Mouse (Mus musculus) mesoderm, embryonic 11.5 days (tissue): Measurements from ENCODE around the gene Alg14.

Source experiments
- DNase-seq: peaks from one replicate; pipeline ENCODE4 v3.0.0-alpha.2; 2012; ENCODE audit warnings: low read depth, low spot score

Gene Alg14

GRCm38 (mm10) chr3:121277557-121277956, 14.0 kb upstream of the Alg14 start:
- DNase-seq: no peak

- DNase-seq: no peak
These were observed 11.9 kb upstream of the Alg14 start for GRCm38 (mm10) chr3:121279679-121280078.

- DNase-seq: no peak
These were observed 8.6 kb upstream of the Alg14 start, which contains the start of gene Tmem56 for GRCm38 (mm10) chr3:121282998-121283397. Gene Tmem56 (minus strand): TSS chr3:121283098.

- DNase-seq: no peak
These were observed 6.4 kb upstream of the Alg14 start for GRCm38 (mm10) chr3:121285219-121285618.

- DNase-seq: no peak
These were observed 4.4 kb upstream of the Alg14 start for GRCm38 (mm10) chr3:121287151-121287550.

- DNase-seq: no peak
These were observed 892 bp upstream of the Alg14 start for GRCm38 (mm10) chr3:121290681-121291080.

GRCm38 (mm10) chr3:121291225-121291559, 381 bp upstream of the Alg14 start:
- DNase-seq: no peak

GRCm38 (mm10) chr3:121294200-121294599, 2.6 kb downstream of the Alg14 start:
- DNase-seq: no peak

GRCm38 (mm10) chr3:121306641-121307040, 15.1 kb downstream of the Alg14 start:
- DNase-seq: peak; percentile 16

- DNase-seq: peak; percentile 88
These were observed 16.1 kb downstream of the Alg14 start for GRCm38 (mm10) chr3:121307532-121308234.

- no peak for DNase-seq
These were observed 17.4 kb downstream of the Alg14 start for GRCm38 (mm10) chr3:121308935-121309334.

GRCm38 (mm10) chr3:121309429-121309828, 17.9 kb downstream of the Alg14 start:
- no peak for DNase-seq

GRCm38 (mm10) chr3:121309896-121310714, 18.5 kb downstream of the Alg14 start:
- DNase-seq: no peak

- DNase-seq: no peak
These were observed 20.9 kb downstream of the Alg14 start for GRCm38 (mm10) chr3:121312426-121312825.

GRCm38 (mm10) chr3:121312979-121313378, 21.4 kb downstream of the Alg14 start:
- no peak for DNase-seq

- no peak for DNase-seq
These were observed 22.6 kb downstream of the Alg14 start for GRCm38 (mm10) chr3:121314149-121314548.

- no peak for DNase-seq
These were observed 23.9 kb downstream of the Alg14 start for GRCm38 (mm10) chr3:121315498-121315897.

- no peak for DNase-seq
These were observed 28.3 kb downstream of the Alg14 start for GRCm38 (mm10) chr3:121319906-121320305.

- no peak for DNase-seq
These were observed 29.3 kb downstream of the Alg14 start for GRCm38 (mm10) chr3:121320896-121321295.

GRCm38 (mm10) chr3:121323371-121323770, 31.8 kb downstream of the Alg14 start:
- DNase-seq: no peak

GRCm38 (mm10) chr3:121327406-121327805, 35.8 kb downstream of the Alg14 start:
- DNase-seq: no peak

- no peak for DNase-seq
These were observed 38.1 kb downstream of the Alg14 start for GRCm38 (mm10) chr3:121329647-121330046.

GRCm38 (mm10) chr3:121330244-121330646, 38.7 kb downstream of the Alg14 start:
- DNase-seq: no peak
